Mouse (Mus musculus) liver, adult 2 months (tissue): ENCODE results near the gene Hist1h2bm.

ENCODE experiments used
- CTCF ChIP-seq: fragments of 200-500 bp; IDR thresholded peaks from 2 replicates; pipeline ENCODE4 v1.5.1; 2011; ENCODE audit warnings: low read depth, low read length, control low read depth
- POLR2A ChIP-seq: fragments of 200-500 bp; IDR thresholded peaks from 2 replicates; pipeline ENCODE4 v1.6.1; 2011; ENCODE audit warnings: low read length, control low read depth; ENCODE audit not compliant: insufficient read depth; ENCODE audit errors: extremely low read depth

DNA sequence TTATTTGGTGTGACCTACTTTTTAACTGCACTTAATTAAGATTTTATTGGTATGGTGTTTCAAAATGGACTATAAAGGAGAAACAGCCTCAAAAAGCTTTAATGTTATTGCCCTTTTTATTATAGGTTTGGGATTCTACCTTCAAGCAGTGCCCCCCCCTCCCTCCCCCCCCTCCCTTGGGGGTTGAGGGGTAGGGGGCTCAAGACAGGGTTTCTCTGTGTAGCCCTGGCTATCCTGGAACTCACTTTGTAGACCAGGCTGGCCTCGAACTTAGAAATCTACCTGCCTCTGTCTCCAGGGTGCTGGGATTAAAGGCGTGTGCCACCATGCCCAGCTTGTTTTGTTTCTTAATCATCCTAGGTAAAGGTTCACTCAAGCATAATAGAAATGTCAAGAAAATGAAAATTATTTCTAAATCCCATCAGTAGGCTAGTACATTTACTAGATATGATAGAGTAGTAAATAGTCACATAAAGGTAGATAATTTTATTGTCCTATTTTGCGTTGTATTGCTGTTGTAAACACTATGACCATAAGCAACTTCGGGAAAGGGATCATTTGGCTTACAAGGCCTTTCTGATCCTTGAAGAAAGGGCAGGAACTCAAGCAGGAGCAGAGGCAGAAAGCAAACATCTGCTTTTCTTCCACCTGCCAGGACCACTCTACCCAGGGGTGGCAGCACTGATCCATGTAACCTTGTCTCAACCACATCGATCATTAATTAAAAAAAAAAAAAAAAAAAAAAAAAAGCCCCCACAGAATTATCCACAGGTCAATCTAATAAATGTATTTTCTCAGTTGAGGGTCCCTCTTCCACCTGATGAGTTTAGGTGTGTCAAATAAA is 1.4 kb downstream of the Hist1h2bm start:
- TF ChIP-seq CTCF (no peak), POLR2A (no peak)
